Mouse (Mus musculus): ENCODE measurements around the gene Tiam2. TPM values are rescaled to one million over a fixed set of nuclear protein-coding genes. Genes with fewer than 3 reads are reported as not detected.

Tiam2 gene
- polyA plus RNA-seq, 1 experiment = 0.35 TPM

GRCm38 (mm10) chr17:3354856-3355255 is 28.5 kb downstream of the Tiam2 start:
- H3K27me3 ChIP-seq (replicated peaks) = no peaks in the 10 kb centered on the region
- TF ChIP-seq GATA1 (IDR thresholded peaks at IDR 0.05; ENCODE audit: borderline replicate concordance, low read length) (no peak), FLI1 (IDR thresholded peaks at IDR 0.05; ENCODE audit: low read length) (no peak)
- H3K4me3 ChIP-seq (replicated peaks) = no peak overlapping the region
- H3K9me3 ChIP-seq = peaks cover 8% of the 10 kb centered on the region
- no peaks in the 10 kb centered on the region for H3K36me3 ChIP-seq (replicated peaks; ENCODE audit: low read length)
- H3K4me1 ChIP-seq = no peaks in the 10 kb centered on the region

GRCm38 (mm10) chr17:3356633-3357365 is 30.4 kb downstream of the Tiam2 start:
- Histone ChIP-seq H3K36me3 (replicated peaks; ENCODE audit: low read length) (no peaks in the 10 kb centered on the region), H3K27me3 (replicated peaks) (no peaks in the 10 kb centered on the region)
- TF ChIP-seq FLI1 (IDR thresholded peaks at IDR 0.05; ENCODE audit: low read length) (no peak), GATA1 (IDR thresholded peaks at IDR 0.05; ENCODE audit: borderline replicate concordance, low read length) (no peak)

GRCm38 (mm10) chr17:3360236-3360635 is 33.9 kb downstream of the Tiam2 start:
- Histone ChIP-seq H3K4me3 (replicated peaks) (no peak overlapping the region), H3K36me3 (replicated peaks; ENCODE audit: low read length) (no peaks in the 10 kb centered on the region), H3K9me3 (0 out of 2 replicates have a peak, but pooled peaks cover 6% of the 10 kb centered on the region), H3K27me3 (replicated peaks) (no peaks in the 10 kb centered on the region), H3K4me1 (no peaks in the 10 kb centered on the region)
- no peak for TF ChIP-seq FLI1 (IDR thresholded peaks at IDR 0.05; ENCODE audit: low read length)
- TF ChIP-seq GATA1 (IDR thresholded peaks at IDR 0.05; ENCODE audit: borderline replicate concordance, low read length) = no peak

More at GRCm38 (mm10) chr17:3356633-3357365, 30.4 kb downstream of the Tiam2 start:
- Histone ChIP-seq H3K9me3 (peaks cover 8% of the 10 kb centered on the region), H3K4me3 (replicated peaks) (no peak overlapping the region), H3K4me1 (no peaks in the 10 kb centered on the region)

GRCm38 (mm10) chr17:3361751-3362150 is 35.4 kb downstream of the Tiam2 start:
- 0 out of 2 replicates have a peak, but pooled peaks cover 6% of the 10 kb centered on the region for H3K9me3 ChIP-seq
- no peaks in the 10 kb centered on the region for H3K27me3 ChIP-seq (replicated peaks)
- no peak overlapping the region for H3K4me3 ChIP-seq (replicated peaks)
- TF ChIP-seq GATA1 (IDR thresholded peaks at IDR 0.05; ENCODE audit: borderline replicate concordance, low read length) = no peak
- TF ChIP-seq FLI1 (IDR thresholded peaks at IDR 0.05; ENCODE audit: low read length) = no peak
- H3K4me1 ChIP-seq = no peaks in the 10 kb centered on the region
- H3K36me3 ChIP-seq (replicated peaks; ENCODE audit: low read length) = no peaks in the 10 kb centered on the region

GRCm38 (mm10) chr17:3363216-3363615 is 36.8 kb downstream of the Tiam2 start:
- no peaks in the 10 kb centered on the region for H3K27me3 ChIP-seq (replicated peaks)
- H3K4me1 ChIP-seq = no peaks in the 10 kb centered on the region
- TF ChIP-seq GATA1 (IDR thresholded peaks at IDR 0.05; ENCODE audit: borderline replicate concordance, low read length) = no peak
- no peak for TF ChIP-seq FLI1 (IDR thresholded peaks at IDR 0.05; ENCODE audit: low read length)
- H3K9me3 ChIP-seq = 0 out of 2 replicates have a peak, but pooled peaks cover 6% of the 10 kb centered on the region
- no peak overlapping the region for H3K4me3 ChIP-seq (replicated peaks)
- H3K36me3 ChIP-seq (replicated peaks; ENCODE audit: low read length) = no peaks in the 10 kb centered on the region

- Histone ChIP-seq H3K36me3 (replicated peaks; ENCODE audit: low read length) (no peaks in the 10 kb centered on the region), H3K4me1 (no peaks in the 10 kb centered on the region), H3K4me3 (replicated peaks) (no peak overlapping the region), H3K9me3 (0 out of 2 replicates have a peak, but pooled peaks cover 6% of the 10 kb centered on the region), H3K27me3 (replicated peaks) (no peaks in the 10 kb centered on the region)
- TF ChIP-seq GATA1 (IDR thresholded peaks at IDR 0.05; ENCODE audit: borderline replicate concordance, low read length) (no peak), FLI1 (IDR thresholded peaks at IDR 0.05; ENCODE audit: low read length) (no peak)
These were observed 40.4 kb downstream of the Tiam2 start for GRCm38 (mm10) chr17:3366741-3367140.

- TF ChIP-seq GATA1 (IDR thresholded peaks at IDR 0.05; ENCODE audit: borderline replicate concordance, low read length) = no peak
- no peak for TF ChIP-seq FLI1 (IDR thresholded peaks at IDR 0.05; ENCODE audit: low read length)
- Histone ChIP-seq H3K4me3 (replicated peaks) (no peak overlapping the region), H3K9me3 (no peaks in the 10 kb centered on the region), H3K4me1 (no peaks in the 10 kb centered on the region), H3K36me3 (replicated peaks; ENCODE audit: low read length) (no peaks in the 10 kb centered on the region), H3K27me3 (replicated peaks) (no peaks in the 10 kb centered on the region)
These were observed 42.0 kb downstream of the Tiam2 start for GRCm38 (mm10) chr17:3368386-3368785.

GRCm38 (mm10) chr17:3369631-3370030 is 43.3 kb downstream of the Tiam2 start:
- Histone ChIP-seq H3K4me1 (no peaks in the 10 kb centered on the region), H3K36me3 (replicated peaks; ENCODE audit: low read length) (no peaks in the 10 kb centered on the region), H3K4me3 (replicated peaks) (no peak overlapping the region), H3K9me3 (no peaks in the 10 kb centered on the region), H3K27me3 (replicated peaks) (no peaks in the 10 kb centered on the region)
- no peak for TF ChIP-seq FLI1 (IDR thresholded peaks at IDR 0.05; ENCODE audit: low read length)
- TF ChIP-seq GATA1 (IDR thresholded peaks at IDR 0.05; ENCODE audit: borderline replicate concordance, low read length) = no peak

GRCm38 (mm10) chr17:3378606-3379005 is 52.2 kb downstream of the Tiam2 start:
- Histone ChIP-seq H3K4me3 (replicated peaks) (no peak overlapping the region), H3K9me3 (no peaks in the 10 kb centered on the region), H3K4me1 (no peaks in the 10 kb centered on the region), H3K27me3 (replicated peaks) (peaks cover 1% of the 10 kb centered on the region), H3K36me3 (replicated peaks; ENCODE audit: low read length) (no peaks in the 10 kb centered on the region)
- no peak for TF ChIP-seq FLI1 (IDR thresholded peaks at IDR 0.05; ENCODE audit: low read length)
- no peak for TF ChIP-seq GATA1 (IDR thresholded peaks at IDR 0.05; ENCODE audit: borderline replicate concordance, low read length)

GRCm38 (mm10) chr17:3379753-3380588 is 53.6 kb downstream of the Tiam2 start:
- Histone ChIP-seq H3K36me3 (replicated peaks; ENCODE audit: low read length) (no peaks in the 10 kb centered on the region), H3K9me3 (no peaks in the 10 kb centered on the region), H3K27me3 (replicated peaks) (peaks cover 1% of the 10 kb centered on the region), H3K4me3 (replicated peaks) (no peak overlapping the region), H3K4me1 (no peaks in the 10 kb centered on the region)
- TF ChIP-seq FLI1 (IDR thresholded peaks at IDR 0.05; ENCODE audit: low read length) (no peak), GATA1 (IDR thresholded peaks at IDR 0.05; ENCODE audit: borderline replicate concordance, low read length) (no peak)

All from megakaryocyte, embryonic 14.5 days (primary cell).